Mouse (Mus musculus) lung, postnatal 10 days (tissue): Measurements from ENCODE around the gene Gm49358.

ENCODE experiments used
- DNase-seq: peaks from one replicate; pipeline ENCODE4 v3.0.0; 2021

The Gm49358 gene

GRCm38 (mm10) chr10:86814292-86815131, 50.7 kb downstream of the Gm49358 start:
- no peak for DNase-seq

GRCm38 (mm10) chr10:86815133-86815532, 51.4 kb downstream of the Gm49358 start:
- DNase-seq = no peak

- DNase-seq = peak; percentile 79
These were observed 55.9 kb downstream of the Gm49358 start for GRCm38 (mm10) chr10:86819649-86820165.

- no peak for DNase-seq
These were observed 57.2 kb downstream of the Gm49358 start for GRCm38 (mm10) chr10:86821014-86821413.

GRCm38 (mm10) chr10:86824093-86824492, 60.3 kb downstream of the Gm49358 start:
- DNase-seq = no peak

- DNase-seq = no peak
These were observed 61.1 kb downstream of the Gm49358 start for GRCm38 (mm10) chr10:86824871-86825270.

- DNase-seq = peak; percentile 78
These were observed 62.2 kb downstream of the Gm49358 start for GRCm38 (mm10) chr10:86825871-86826522.

GRCm38 (mm10) chr10:86826929-86827328, 63.2 kb downstream of the Gm49358 start:
- no peak for DNase-seq

- no peak for DNase-seq
These were observed 64.7 kb downstream of the Gm49358 start for GRCm38 (mm10) chr10:86828221-86829135.

GRCm38 (mm10) chr10:86829515-86829914, 65.7 kb downstream of the Gm49358 start:
- no peak for DNase-seq

GRCm38 (mm10) chr10:86836784-86837183, 73.0 kb downstream of the Gm49358 start:
- peak; percentile 44 for DNase-seq

GRCm38 (mm10) chr10:86838827-86839226, 75.1 kb downstream of the Gm49358 start:
- DNase-seq = peak; percentile 43

- DNase-seq = no peak
These were observed 78.9 kb downstream of the Gm49358 start for GRCm38 (mm10) chr10:86842659-86843058.

- no peak for DNase-seq
These were observed 83.2 kb downstream of the Gm49358 start for GRCm38 (mm10) chr10:86846926-86847467.

GRCm38 (mm10) chr10:86849087-86849486, 85.3 kb downstream of the Gm49358 start:
- DNase-seq = no peak

GRCm38 (mm10) chr10:86849508-86849907, 85.7 kb downstream of the Gm49358 start:
- DNase-seq = no peak

- DNase-seq = no peak
These were observed 88.4 kb downstream of the Gm49358 start for GRCm38 (mm10) chr10:86852160-86852559.

GRCm38 (mm10) chr10:86853433-86853832, 89.7 kb downstream of the Gm49358 start:
- no peak for DNase-seq

- no peak for DNase-seq
These were observed 96.6 kb downstream of the Gm49358 start for GRCm38 (mm10) chr10:86860396-86860795.

GRCm38 (mm10) chr10:86862496-86862895, 98.7 kb downstream of the Gm49358 start:
- DNase-seq = no peak

- DNase-seq = no peak
These were observed 99.7 kb downstream of the Gm49358 start for GRCm38 (mm10) chr10:86863429-86863828.

- no peak for DNase-seq
These were observed 108.3 kb downstream of the Gm49358 start for GRCm38 (mm10) chr10:86872121-86872520.

- no peak for DNase-seq
These were observed 108.8 kb downstream of the Gm49358 start for GRCm38 (mm10) chr10:86872591-86872990.
